Mouse (Mus musculus): ENCODE measurements at regions not wholly inside any gene's neighbourhood (a gene's known extent, or its start where the extent isn't known, plus 50 kb on each side); places are given as distances from the start of the nearest gene placed in this dataset.

- Histone ChIP-seq H3K27ac (replicated peaks; ENCODE audit: low read depth, low read length) (no peak overlapping the region), H3K9ac (replicated peaks; ENCODE audit: low read length) (no peak overlapping the region), H3K4me3 (replicated peaks; ENCODE audit: low read depth, low read length) (no peak overlapping the region), H3K4me1 (ENCODE audit: control insufficient read depth, insufficient read depth, low read length) (no peaks in the 10 kb centered on the region), H3K9me3 (ENCODE audit: control insufficient read depth, low read length) (no peaks in the 10 kb centered on the region), H3K36me3 (ENCODE audit: control insufficient read depth, insufficient read depth, low read length) (no peaks in the 10 kb centered on the region), H3K27me3 (ENCODE audit: control insufficient read depth, insufficient read depth, low read length) (no peaks in the 10 kb centered on the region), H3K4me2 (ENCODE audit: low read length) (no peak overlapping the region)
- 86% methylated on average over 5 of the region's 5 CpGs for WGBS
- DNase-seq (no peak), ATAC-seq (ENCODE audit: low FRiP score, low TSS enrichment) (no peak)
Measured at GRCm38 (mm10) chr4:105656071-105656655, 133.5 kb upstream of the Gm12728 start.

GRCm38 (mm10) chr4:105658581-105658980 is 131.1 kb upstream of the Gm12728 start:
- H3K27me3 ChIP-seq (ENCODE audit: control insufficient read depth, insufficient read depth, low read length) = no peaks in the 10 kb centered on the region
- no peaks in the 10 kb centered on the region for H3K36me3 ChIP-seq (ENCODE audit: control insufficient read depth, insufficient read depth, low read length)
- 76% methylated on average over 3 of the region's 3 CpGs for WGBS
- H3K4me3 ChIP-seq (replicated peaks; ENCODE audit: low read depth, low read length) = no peak overlapping the region
- H3K27ac ChIP-seq (replicated peaks; ENCODE audit: low read depth, low read length) = no peak overlapping the region
- ATAC-seq (ENCODE audit: low FRiP score, low TSS enrichment) (no peak), DNase-seq (no peak)
- no peak overlapping the region for H3K4me2 ChIP-seq (ENCODE audit: low read length)
- no peaks in the 10 kb centered on the region for H3K9me3 ChIP-seq (ENCODE audit: control insufficient read depth, low read length)
- no peaks in the 10 kb centered on the region for H3K4me1 ChIP-seq (ENCODE audit: control insufficient read depth, insufficient read depth, low read length)
- no peak overlapping the region for H3K9ac ChIP-seq (replicated peaks; ENCODE audit: low read length)

- no peak for DNase-seq
- Histone ChIP-seq H3K4me2 (ENCODE audit: low read length) (no peak overlapping the region), H3K36me3 (ENCODE audit: control insufficient read depth, insufficient read depth, low read length) (no peaks in the 10 kb centered on the region), H3K27ac (replicated peaks; ENCODE audit: low read depth, low read length) (no peak overlapping the region), H3K4me3 (replicated peaks; ENCODE audit: low read depth, low read length) (no peak overlapping the region), H3K4me1 (ENCODE audit: control insufficient read depth, insufficient read depth, low read length) (no peaks in the 10 kb centered on the region), H3K9me3 (ENCODE audit: control insufficient read depth, low read length) (no peaks in the 10 kb centered on the region), H3K27me3 (ENCODE audit: control insufficient read depth, insufficient read depth, low read length) (no peaks in the 10 kb centered on the region), H3K9ac (replicated peaks; ENCODE audit: low read length) (no peak overlapping the region)
- 92% methylated on average over 1 of the region's 1 CpGs for WGBS
- ATAC-seq (ENCODE audit: low FRiP score, low TSS enrichment) = no peak
Measured at GRCm38 (mm10) chr4:105676690-105677089, 113.0 kb upstream of the Gm12728 start.

GRCm38 (mm10) chr4:105690716-105691115 is 99.0 kb upstream of the Gm12728 start:
- Histone ChIP-seq H3K27ac (replicated peaks; ENCODE audit: low read depth, low read length) (no peak overlapping the region), H3K9me3 (ENCODE audit: control insufficient read depth, low read length) (no peaks in the 10 kb centered on the region), H3K36me3 (ENCODE audit: control insufficient read depth, insufficient read depth, low read length) (no peaks in the 10 kb centered on the region), H3K4me1 (ENCODE audit: control insufficient read depth, insufficient read depth, low read length) (no peaks in the 10 kb centered on the region), H3K4me2 (ENCODE audit: low read length) (no peak overlapping the region), H3K27me3 (ENCODE audit: control insufficient read depth, insufficient read depth, low read length) (no peaks in the 10 kb centered on the region), H3K9ac (replicated peaks; ENCODE audit: low read length) (no peak overlapping the region), H3K4me3 (replicated peaks; ENCODE audit: low read depth, low read length) (no peak overlapping the region)
- 59% methylated on average over 3 of the region's 3 CpGs for WGBS
- no peak for DNase-seq
- no peak for ATAC-seq (ENCODE audit: low FRiP score, low TSS enrichment)

GRCm38 (mm10) chr4:105692380-105692779 is 97.3 kb upstream of the Gm12728 start:
- H3K27ac ChIP-seq (replicated peaks; ENCODE audit: low read depth, low read length) = no peak overlapping the region
- H3K27me3 ChIP-seq (ENCODE audit: control insufficient read depth, insufficient read depth, low read length) = no peaks in the 10 kb centered on the region
- no peaks in the 10 kb centered on the region for H3K4me1 ChIP-seq (ENCODE audit: control insufficient read depth, insufficient read depth, low read length)
- WGBS = 90% methylated on average over 4 of the region's 4 CpGs
- H3K9me3 ChIP-seq (ENCODE audit: control insufficient read depth, low read length) = no peaks in the 10 kb centered on the region
- H3K9ac ChIP-seq (replicated peaks; ENCODE audit: low read length) = no peak overlapping the region
- ATAC-seq (ENCODE audit: low FRiP score, low TSS enrichment) (no peak), DNase-seq (no peak)
- H3K36me3 ChIP-seq (ENCODE audit: control insufficient read depth, insufficient read depth, low read length) = no peaks in the 10 kb centered on the region
- no peak overlapping the region for H3K4me3 ChIP-seq (replicated peaks; ENCODE audit: low read depth, low read length)
- no peak overlapping the region for H3K4me2 ChIP-seq (ENCODE audit: low read length)

GRCm38 (mm10) chr4:105695895-105696294 is 93.8 kb upstream of the Gm12728 start:
- Histone ChIP-seq H3K36me3 (ENCODE audit: control insufficient read depth, insufficient read depth, low read length) (no peaks in the 10 kb centered on the region), H3K27ac (replicated peaks; ENCODE audit: low read depth, low read length) (no peak overlapping the region), H3K4me3 (replicated peaks; ENCODE audit: low read depth, low read length) (no peak overlapping the region), H3K27me3 (ENCODE audit: control insufficient read depth, insufficient read depth, low read length) (no peaks in the 10 kb centered on the region), H3K4me2 (ENCODE audit: low read length) (no peak overlapping the region), H3K9me3 (ENCODE audit: control insufficient read depth, low read length) (no peaks in the 10 kb centered on the region), H3K9ac (replicated peaks; ENCODE audit: low read length) (no peak overlapping the region), H3K4me1 (ENCODE audit: control insufficient read depth, insufficient read depth, low read length) (no peaks in the 10 kb centered on the region)
- no peak for ATAC-seq (ENCODE audit: low FRiP score, low TSS enrichment)
- DNase-seq = no peak
- WGBS = 94% methylated on average over 2 of the region's 2 CpGs

- Histone ChIP-seq H3K4me3 (replicated peaks; ENCODE audit: low read depth, low read length) (no peak overlapping the region), H3K27ac (replicated peaks; ENCODE audit: low read depth, low read length) (no peak overlapping the region), H3K4me2 (ENCODE audit: low read length) (no peak overlapping the region), H3K27me3 (ENCODE audit: control insufficient read depth, insufficient read depth, low read length) (no peaks in the 10 kb centered on the region), H3K9me3 (ENCODE audit: control insufficient read depth, low read length) (no peaks in the 10 kb centered on the region), H3K4me1 (ENCODE audit: control insufficient read depth, insufficient read depth, low read length) (no peaks in the 10 kb centered on the region), H3K36me3 (ENCODE audit: control insufficient read depth, insufficient read depth, low read length) (no peaks in the 10 kb centered on the region), H3K9ac (replicated peaks; ENCODE audit: low read length) (no peak overlapping the region)
- ATAC-seq (ENCODE audit: low FRiP score, low TSS enrichment) = no peak
- DNase-seq = no peak
- 90% methylated on average over 4 of the region's 4 CpGs for WGBS
Measured at GRCm38 (mm10) chr4:105697123-105697522, 92.5 kb upstream of the Gm12728 start.

- ATAC-seq (ENCODE audit: low FRiP score, low TSS enrichment) = no peak
- H3K4me1 ChIP-seq (ENCODE audit: control insufficient read depth, insufficient read depth, low read length) = no peaks in the 10 kb centered on the region
- no peak for DNase-seq
- no peaks in the 10 kb centered on the region for H3K36me3 ChIP-seq (ENCODE audit: control insufficient read depth, insufficient read depth, low read length)
- H3K9ac ChIP-seq (replicated peaks; ENCODE audit: low read length) = no peak overlapping the region
- no peaks in the 10 kb centered on the region for H3K27me3 ChIP-seq (ENCODE audit: control insufficient read depth, insufficient read depth, low read length)
- H3K9me3 ChIP-seq (ENCODE audit: control insufficient read depth, low read length) = no peaks in the 10 kb centered on the region
- H3K27ac ChIP-seq (replicated peaks; ENCODE audit: low read depth, low read length) = no peak overlapping the region
- H3K4me3 ChIP-seq (replicated peaks; ENCODE audit: low read depth, low read length) = no peak overlapping the region
- 42% methylated on average over 3 of the region's 3 CpGs for WGBS
- H3K4me2 ChIP-seq (ENCODE audit: low read length) = no peak overlapping the region
Measured at GRCm38 (mm10) chr4:105702036-105702435, 87.6 kb upstream of the Gm12728 start.

- whole genome bisulfite sequencing = 89% methylated on average over 3 of the region's 3 CpGs
Measured at GRCm38 (mm10) chr4:105703408-105703807, 86.3 kb upstream of the Gm12728 start.

More at GRCm38 (mm10) chr4:105703408-105703807, 86.3 kb upstream of the Gm12728 start:
- Histone ChIP-seq H3K27me3 (ENCODE audit: control insufficient read depth, insufficient read depth, low read length) (no peaks in the 10 kb centered on the region), H3K4me3 (replicated peaks; ENCODE audit: low read depth, low read length) (no peak overlapping the region), H3K27ac (replicated peaks; ENCODE audit: low read depth, low read length) (no peak overlapping the region), H3K4me2 (ENCODE audit: low read length) (no peak overlapping the region), H3K9ac (replicated peaks; ENCODE audit: low read length) (no peak overlapping the region), H3K9me3 (ENCODE audit: control insufficient read depth, low read length) (no peaks in the 10 kb centered on the region), H3K4me1 (ENCODE audit: control insufficient read depth, insufficient read depth, low read length) (no peaks in the 10 kb centered on the region), H3K36me3 (ENCODE audit: control insufficient read depth, insufficient read depth, low read length) (no peaks in the 10 kb centered on the region)
- DNase-seq (no peak), ATAC-seq (ENCODE audit: low FRiP score, low TSS enrichment) (no peak)

Measured in midbrain, embryonic 14.5 days (tissue).